Mouse (Mus musculus): Measurements from ENCODE around the gene Unc13a. TPM values are rescaled to one million over a fixed set of nuclear protein-coding genes. Genes with fewer than 3 reads are reported as not detected.

Unc13a gene
- total RNA-seq, 2 experiments from 2014 or later = 267 to 296 TPM

DNA sequence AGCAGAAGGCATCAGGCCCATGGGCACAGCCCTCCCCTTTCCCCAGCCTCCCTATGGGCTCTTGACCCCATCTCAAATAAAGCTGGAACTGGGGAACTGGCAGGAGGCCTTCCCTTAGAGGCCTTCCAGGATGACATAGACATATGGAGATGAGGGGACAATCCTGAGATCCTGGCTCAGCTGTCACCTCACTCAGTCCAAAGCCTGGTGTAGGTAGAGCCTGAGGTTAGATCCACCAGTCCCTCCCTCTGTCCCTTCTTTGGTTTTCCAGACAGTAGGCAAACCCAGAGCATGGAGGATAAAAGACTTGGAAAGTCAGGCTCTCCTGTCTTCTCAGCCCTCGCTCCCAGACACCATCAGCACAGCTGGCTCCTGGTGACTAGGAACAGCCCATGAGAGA, 4.7 kb downstream of the Unc13a start:
- no peak for DNase-seq (ENCODE audit: low spot score in 2 of 2)

DNA sequence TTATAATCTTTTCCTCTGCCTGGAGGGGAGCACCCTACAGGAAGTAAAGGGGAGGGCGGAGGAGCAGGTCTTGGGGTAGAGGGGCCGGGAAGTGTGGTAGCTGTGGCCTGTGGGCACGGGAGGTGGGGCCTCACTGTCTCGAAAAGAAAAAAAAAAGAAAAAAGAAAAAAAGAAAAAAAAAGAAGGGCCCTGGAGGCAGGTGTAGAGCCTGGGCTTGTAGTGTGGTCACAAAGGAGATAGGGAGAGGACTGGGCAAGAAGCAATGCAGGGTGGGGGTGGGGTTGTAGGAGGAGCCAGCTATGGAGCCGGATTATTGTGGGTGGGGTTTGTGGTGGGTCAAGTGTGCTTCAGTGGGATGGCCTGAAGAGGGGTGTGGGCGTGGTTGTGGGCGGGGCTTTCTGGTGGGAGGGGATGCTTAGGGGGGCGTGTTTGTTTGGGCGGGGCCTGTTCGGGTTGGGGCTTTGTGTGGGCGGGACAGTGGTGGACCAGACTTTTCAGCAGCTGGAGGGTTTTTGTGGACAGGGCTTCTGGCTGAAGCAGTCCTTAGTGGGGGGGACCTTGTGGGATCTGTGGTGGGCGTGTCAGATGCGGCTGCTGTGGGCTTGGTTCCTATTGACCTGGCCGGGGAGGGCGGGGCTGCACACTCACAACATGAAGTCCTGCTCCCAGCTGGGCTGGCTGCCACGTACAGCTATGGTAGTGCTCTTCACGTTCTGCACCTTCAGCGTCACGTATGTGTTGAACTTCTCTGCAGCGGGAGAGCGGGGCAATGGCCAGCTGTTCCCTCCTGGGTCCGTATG, 6.0 kb downstream of the Unc13a start:
- no peak for DNase-seq (ENCODE audit: low spot score in 2 of 2)

DNA sequence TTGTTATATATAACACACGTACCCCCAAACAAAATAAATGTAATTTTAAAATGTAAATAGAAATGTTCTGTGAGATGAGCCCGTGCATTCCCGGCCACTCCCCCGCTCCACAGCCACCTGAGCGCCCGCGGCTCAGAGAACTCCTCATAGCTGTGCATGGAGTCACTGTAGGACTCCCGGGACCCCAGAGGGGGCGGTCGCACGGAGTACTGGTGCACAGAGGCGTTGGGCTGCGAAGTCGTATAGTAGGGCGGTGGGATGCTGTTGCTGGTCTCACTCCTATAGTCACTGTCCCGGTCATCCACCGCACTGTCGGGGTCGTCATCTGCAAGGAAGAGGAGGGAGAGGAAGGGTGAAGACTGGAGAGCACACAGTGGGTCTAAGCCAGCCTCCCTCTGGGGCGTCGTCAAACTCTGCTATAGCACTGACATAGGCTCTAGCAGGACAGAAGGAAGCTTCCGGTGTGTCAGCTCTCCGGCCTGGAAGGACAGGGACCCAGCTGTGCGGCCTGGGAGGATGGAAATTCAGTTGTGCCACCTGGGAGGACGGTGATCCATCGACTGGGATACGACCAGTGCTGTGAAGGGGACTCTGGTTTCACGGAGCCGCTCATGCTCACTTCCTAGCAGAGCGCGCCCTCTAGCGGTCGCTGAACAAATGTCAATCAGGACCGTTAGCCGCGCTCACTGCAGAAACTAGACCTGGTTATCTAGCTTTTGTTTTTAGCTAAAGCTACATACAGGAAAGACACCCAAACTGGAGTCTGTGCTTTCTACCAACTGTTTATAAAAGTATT, 11.0 kb downstream of the Unc13a start:
- DNase-seq (ENCODE audit: low spot score in 2 of 2) = peak; percentile 91 to 92

DNA sequence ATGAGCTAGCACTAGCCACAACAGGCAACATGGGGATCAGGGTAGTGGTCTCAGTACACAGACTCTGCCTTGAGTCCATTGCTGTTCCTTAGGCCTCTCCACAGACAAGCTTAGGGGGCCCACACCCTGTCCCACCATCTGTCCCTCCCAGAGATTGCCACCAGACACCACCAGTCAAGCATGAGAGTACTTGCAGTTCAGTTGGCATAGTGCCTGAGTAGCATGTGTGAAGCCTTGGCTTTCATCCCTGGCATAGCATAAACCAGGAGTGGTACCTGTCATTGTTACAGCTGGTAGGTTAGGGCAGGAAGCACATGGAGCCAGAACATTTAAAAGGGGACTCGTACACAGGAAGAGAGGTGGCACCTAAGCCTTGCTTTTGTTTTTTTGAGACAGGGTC, 11.8 kb downstream of the Unc13a start:
- DNase-seq (ENCODE audit: low spot score in 2 of 2) = no peak

- DNase-seq (ENCODE audit: low spot score in 2 of 2) = no peak
Measured at GRCm38 (mm10) chr8:71658515-71659049, 13.0 kb downstream of the Unc13a start.

GRCm38 (mm10) chr8:71657816-71658215, 13.7 kb downstream of the Unc13a start:
- DNase-seq (ENCODE audit: low spot score in 2 of 2) = no peak

DNA sequence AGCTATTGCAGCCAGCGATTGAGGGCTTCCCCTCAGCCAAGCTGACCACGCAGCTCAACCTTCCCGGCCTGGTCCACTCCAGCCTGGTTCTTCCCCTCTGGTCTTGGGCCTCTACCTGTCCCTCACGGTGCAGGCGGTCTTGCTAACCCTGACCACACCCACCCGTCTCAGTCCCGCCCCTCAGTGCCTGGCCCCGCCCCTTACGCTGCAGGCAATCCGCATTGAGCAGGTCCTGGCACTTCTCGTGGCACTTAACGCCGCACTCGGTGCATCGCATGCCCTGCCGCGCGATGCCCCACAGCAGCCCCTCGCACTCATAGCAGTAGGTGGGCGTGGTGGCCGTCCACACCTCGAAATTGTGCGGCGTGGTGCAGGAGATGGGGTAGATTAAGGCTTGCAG, 17.0 kb downstream of the Unc13a start:
- no peak for DNase-seq (ENCODE audit: low spot score in 2 of 2)

GRCm38 (mm10) chr8:71645510-71645909, 26.0 kb downstream of the Unc13a start:
- no peak for DNase-seq (ENCODE audit: low spot score in 2 of 2)

DNA sequence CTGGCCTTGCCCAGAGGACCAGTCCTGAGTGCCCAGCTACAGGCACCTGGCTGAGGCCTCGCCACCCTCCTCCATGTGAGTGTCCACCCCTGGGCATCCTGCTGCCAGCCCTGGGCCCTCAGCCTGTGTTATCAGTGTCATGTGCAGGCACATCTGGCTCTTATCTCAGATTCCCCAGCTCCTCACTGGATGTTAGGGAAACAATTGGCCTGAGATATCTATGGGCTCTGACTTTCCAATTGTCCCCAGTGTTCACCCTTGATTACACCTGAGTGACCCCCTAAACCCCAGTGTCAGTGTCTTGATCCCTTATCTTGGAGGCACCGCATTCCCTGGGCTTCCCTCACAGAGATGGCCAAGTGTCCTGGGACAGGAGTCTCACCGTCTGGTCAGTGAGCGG, 32.2 kb downstream of the Unc13a start:
- no peak for DNase-seq (ENCODE audit: low spot score in 2 of 2)

DNA sequence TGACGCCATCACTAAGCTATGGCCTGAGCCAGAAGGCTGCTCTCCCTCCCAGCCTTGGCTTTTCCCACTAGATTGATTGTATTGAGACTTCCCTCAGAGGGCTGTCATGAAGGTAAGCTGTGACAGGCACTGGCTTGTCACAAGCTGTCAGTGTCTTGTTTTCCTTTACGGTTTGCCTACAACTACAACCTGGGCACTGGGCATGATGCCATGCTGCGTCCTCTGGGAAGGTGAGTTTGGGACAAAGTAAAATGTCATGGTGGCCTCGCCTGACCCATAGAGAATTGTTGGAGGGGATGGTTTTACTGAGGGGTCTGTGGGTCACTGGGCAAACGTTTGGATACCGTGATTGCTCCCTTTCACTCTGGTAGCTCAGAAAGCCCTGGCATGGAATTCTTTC, 33.2 kb downstream of the Unc13a start:
- no peak for DNase-seq (ENCODE audit: low spot score in 2 of 2)

DNA sequence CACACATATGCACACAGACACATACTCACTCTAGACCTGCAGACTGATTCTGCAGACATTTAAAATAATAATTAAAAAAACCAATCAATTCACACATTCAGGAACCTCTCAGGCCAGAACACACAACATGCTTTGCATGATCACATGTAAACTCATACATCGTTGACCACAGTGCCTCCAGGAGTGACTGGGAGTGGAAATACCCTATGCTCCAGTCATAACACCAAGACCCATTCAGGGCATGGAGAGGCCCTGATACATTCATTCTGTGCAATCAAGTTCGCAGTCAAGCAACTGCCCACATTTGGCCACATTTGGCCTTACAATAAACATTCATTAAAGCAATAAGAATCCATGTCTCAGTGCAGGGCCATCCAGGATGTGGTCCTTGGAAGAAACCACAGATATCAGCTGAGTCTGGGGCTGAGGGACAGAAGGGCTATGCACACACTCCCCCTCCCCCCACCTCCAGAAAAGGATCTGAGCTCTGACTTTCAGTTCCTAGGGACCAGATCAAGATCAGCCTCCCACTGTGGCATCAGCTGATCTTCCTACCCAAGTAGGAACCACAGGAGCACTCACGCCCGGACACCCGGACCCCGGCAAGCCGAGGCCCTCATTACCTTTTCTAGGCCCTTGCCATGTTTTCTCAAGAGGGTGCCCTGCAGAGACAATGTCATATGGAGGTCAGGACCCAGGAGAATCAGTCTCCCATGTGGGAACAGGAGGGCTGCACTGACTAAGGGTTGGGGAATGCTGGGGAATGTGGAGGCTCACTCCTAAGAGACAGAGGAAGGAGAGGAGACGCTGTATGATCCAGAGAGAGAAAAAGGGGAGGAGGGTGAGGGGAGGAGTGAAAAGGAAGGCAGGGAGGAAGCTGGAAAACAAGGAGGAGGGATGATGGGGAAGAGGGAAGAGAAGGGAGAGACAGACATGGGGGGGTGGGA, 34.1 kb downstream of the Unc13a start:
- no peak for DNase-seq (ENCODE audit: low spot score in 2 of 2)

DNA sequence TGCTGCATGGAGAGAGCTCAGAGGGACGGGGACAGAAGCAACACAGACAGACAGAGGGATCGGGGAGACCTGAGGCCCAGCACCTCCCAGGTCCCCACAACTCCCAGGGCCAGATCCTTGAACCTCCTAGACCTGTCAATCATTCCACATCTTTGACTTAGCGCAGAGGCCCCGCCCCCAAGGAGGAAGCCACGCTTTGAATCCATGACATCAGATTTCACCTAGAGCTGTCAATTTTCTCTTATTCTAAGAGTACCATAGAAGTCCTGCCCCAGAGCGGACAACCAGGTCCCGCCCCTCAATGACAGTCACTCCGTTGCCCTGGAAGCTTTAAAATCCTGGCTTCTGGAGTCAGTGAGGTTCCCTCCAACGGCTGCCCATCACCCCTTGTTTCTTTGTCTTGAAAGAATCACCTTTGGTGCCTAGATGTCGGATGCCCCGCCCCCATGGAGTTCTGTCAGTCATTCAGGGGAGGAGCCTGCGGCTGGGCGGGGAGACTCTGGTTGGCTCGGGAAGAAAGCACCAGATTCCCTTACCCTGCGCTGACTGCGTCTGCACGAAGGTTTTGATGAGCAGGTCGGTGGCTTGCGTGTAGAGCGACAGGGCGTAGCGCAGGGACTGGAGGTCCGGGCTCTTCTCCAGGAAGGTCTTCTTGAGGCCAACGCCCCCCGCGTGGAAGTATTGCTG, 37.4 kb downstream of the Unc13a start:
- DNase-seq (ENCODE audit: low spot score in 2 of 2) = no peak

DNA sequence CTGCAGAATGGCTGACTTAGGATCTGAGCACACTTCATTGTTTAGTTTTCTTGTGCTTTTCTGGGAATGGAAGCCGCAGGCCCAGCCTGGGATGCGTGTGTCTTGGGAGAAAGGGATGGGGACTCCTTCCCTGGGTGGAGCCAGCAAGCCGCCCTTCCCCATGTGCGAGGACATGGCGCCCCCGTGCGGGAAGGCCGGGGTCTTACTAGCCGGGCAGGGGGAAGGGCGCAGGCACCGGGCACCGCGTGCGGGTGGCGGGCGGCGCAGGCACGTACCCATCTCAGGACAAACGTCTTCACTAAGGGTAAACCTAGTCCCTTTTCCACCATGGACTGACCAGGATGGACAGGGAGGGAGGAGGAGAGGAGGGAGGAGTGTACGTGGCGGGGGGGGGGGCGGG, 38.4 kb downstream of the Unc13a start:
- no peak for DNase-seq (ENCODE audit: low spot score in 2 of 2)

DNA sequence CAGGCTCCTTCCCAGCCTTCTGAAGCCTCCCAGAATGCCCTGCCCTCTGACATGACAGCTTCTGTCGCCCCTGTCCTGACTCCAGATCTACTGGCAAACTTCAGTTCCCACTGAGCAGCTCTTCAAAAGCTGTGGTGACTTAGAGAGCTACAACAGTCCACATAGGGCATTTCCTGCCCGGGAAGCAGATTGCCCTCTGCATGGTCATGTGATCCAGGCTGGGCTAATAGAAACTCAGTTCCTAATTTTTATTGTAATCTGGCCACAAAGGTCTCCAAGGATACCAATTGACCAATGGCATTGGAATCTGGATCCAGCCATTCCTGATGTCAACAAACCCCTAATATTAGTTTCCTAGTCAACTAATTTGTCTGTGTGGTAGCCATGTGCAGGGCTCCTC, 39.7 kb downstream of the Unc13a start:
- no peak for DNase-seq (ENCODE audit: low spot score in 2 of 2)

DNA sequence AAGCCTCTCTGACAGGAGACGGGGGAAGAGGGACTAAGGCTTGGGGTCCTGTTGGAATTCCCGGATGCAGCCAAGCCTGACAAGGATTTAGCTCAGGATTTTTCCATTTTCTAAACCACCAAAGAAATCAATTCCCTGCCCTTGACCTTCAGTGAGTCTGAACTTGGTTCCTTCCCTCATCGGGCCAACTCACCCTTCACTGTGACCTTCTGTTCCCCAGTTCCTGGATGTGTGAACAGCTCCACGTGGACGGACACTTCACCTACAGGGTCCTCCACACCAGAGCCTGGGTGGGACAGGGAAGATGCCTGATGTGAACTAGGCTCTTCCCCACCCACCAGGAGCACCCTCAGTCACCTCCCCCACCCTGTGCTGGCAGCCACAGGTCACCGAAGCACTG, 40.8 kb downstream of the Unc13a start:
- no peak for DNase-seq (ENCODE audit: low spot score in 2 of 2)

DNA sequence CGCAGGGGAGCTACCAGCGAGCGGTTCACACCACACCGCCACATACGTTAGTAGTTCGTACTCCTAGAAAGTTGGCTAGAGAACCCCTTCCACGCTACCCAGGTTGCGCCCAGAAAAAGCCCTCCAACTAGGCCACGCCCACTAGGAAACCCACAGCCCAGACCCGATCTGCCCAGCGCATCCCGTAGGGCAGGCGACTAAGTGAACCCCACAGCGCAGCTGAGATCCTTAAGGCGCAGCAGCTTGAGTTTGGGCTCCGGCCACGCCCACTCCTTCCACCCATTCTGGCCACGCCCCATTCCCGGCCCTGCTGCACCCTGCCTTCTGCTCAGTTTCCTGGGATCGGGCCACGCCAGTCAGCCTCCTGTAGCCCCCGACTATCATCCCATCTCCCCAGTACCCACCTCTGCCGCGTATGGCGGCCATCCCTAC, 41.8 kb downstream of the Unc13a start:
- no peak for DNase-seq (ENCODE audit: low spot score in 2 of 2)

DNA sequence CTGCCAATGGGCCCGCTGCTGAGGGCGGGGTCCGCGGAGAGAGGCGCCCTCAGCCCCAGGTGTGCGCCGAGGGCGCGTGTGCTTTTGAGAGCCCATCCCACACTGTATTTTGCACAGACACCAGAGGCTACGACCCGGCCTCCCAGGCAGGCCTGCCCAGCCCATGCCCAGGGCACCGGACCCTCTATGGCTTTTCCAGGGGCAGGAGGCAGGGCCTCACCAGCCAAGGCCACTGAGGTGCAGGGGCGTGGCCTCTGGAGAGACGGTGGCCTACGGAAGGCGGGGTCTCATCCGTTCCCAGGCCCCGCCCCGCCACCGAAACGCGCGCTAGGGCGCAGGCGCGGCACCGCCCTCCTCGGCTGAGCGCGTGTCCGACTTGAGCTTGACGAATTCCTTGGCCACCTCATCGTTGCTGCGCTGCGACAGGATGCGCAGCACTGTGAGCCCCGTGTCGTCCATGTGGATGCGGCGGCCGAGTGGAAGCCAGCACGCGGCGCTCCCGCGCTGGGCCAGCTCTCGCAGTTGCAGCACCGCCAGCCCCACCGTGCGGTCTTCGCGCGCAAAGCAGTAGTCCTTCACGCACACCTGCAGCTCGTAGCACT, 42.4 kb downstream of the Unc13a start:
- DNase-seq (ENCODE audit: low spot score in 2 of 2) = peak; percentile 84 to 90

DNA sequence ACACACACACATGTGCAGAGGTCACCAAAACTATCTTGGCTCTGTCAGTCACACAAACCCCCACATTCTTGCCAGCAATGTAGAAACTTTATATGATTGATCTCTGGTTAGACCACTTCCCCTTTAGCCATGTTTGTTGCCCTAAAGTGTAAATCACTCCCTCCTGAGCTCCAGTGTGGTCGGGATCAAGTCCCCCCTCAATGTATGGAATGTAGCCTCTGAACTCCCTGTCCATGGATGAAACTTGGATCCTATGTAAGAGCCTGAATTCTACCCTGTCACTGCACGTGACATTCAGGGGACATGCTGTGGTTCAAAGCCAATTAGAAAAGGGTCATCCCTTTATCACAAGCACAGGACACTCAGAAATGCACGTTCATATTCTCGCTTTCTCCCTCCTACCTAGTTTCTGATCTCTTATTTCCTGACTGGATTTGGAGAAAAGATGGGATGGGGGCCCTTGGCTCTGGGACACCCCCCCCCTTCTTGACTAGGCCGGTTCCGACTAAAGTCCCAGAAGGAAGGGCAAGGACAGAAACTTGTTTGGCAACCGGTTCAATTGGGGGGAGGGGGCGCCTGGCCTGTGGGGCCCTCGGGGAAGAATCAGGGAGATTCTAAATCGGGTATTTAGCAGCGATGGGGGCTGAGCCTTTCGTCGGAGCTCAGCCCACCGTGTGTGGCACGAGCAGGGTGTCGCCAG, 43.0 kb downstream of the Unc13a start:
- no peak for DNase-seq (ENCODE audit: low spot score in 2 of 2)

- DNase-seq (ENCODE audit: low spot score in 2 of 2) = no peak
Measured at GRCm38 (mm10) chr8:71627265-71628099, 44.1 kb downstream of the Unc13a start.
